Comparison of ENCODE assay signal across 9 mouse cellular contexts in genomic region chr15:100422476-100422875, GRCm38 (mm10). TPM values are rescaled to one million over a fixed set of nuclear protein-coding genes. Genes with fewer than 3 reads are reported as not detected.
DNase-seq lines count a peak whose midpoint lies in the region; ATAC-seq and TF ChIP-seq lines count a peak whose summit lies in the region.
"Had no signal": no experiment of that assay in that cellular context is flagged by ENCODE, and none has a peak within 500 bp of the region (broad histone marks: within the 10 kb centered on the region; RNA-seq: fewer than 3 reads in every experiment).

No protein-coding gene starts in this region.

- H3K4me1 ChIP-seq in kidney, embryonic 14.5 days (ENCODE audit: control insufficient read depth, insufficient read depth, low read length): peaks cover 46% of the 10 kb centered on the region
- H3K4me1 ChIP-seq in G1E (ENCODE audit: insufficient read depth, low read depth, low read length): peaks cover 54% of the 10 kb centered on the region
- H3K4me1 ChIP-seq in intestine, postnatal 0 days (replicated peaks; ENCODE audit: control insufficient read depth, insufficient read depth, low read length): no peaks in the 10 kb centered on the region
- H3K4me1 ChIP-seq in midbrain, embryonic 14.5 days (ENCODE audit: control insufficient read depth, insufficient read depth, low read length): peaks cover 21% of the 10 kb centered on the region

- ATAC-seq in kidney, embryonic 14.5 days (ENCODE audit: low FRiP score, low TSS enrichment): peak; percentile 58
- no peak for ATAC-seq in G1E (ENCODE audit: extremely low read depth, insufficient number of reproducible peaks, low FRiP score, poor library complexity, severe bottlenecking)
- peak; percentile 23 for ATAC-seq in intestine, postnatal 0 days
- peak; percentile 68 for ATAC-seq in midbrain, embryonic 14.5 days (ENCODE audit: low FRiP score, low TSS enrichment)

- H3K9ac ChIP-seq in kidney, embryonic 14.5 days (ENCODE audit: low read depth, low read length): peak overlapping the region; percentile 91
- H3K9ac ChIP-seq in intestine, postnatal 0 days (ENCODE audit: low read depth, low read length): peak overlapping the region; percentile 95
- H3K9ac ChIP-seq in midbrain, embryonic 14.5 days (replicated peaks; ENCODE audit: low read length): peak overlapping the region; percentile 88

- TF ChIP-seq CTCF in G1E (IDR thresholded peaks at IDR 0.05; ENCODE audit: low read depth, low read length): no peak
- TF ChIP-seq CTCF in intestine, postnatal 0 days (IDR thresholded peaks at IDR 0.05; ENCODE audit: low read depth): no peak

- under 1% methylated on average over 43 of the region's 44 CpGs for WGBS in kidney, embryonic 14.5 days
- WGBS in intestine, postnatal 0 days: under 1% methylated on average over 33 of the region's 44 CpGs
- WGBS in midbrain, embryonic 14.5 days: under 1% methylated on average over 43 of the region's 44 CpGs

- peak overlapping the region; percentile 96 for H3K4me2 ChIP-seq in kidney, embryonic 14.5 days (replicated peaks; ENCODE audit: low read depth, low read length)
- peak overlapping the region; percentile 83 for H3K4me2 ChIP-seq in intestine, postnatal 0 days (replicated peaks; ENCODE audit: low read depth)
- H3K4me2 ChIP-seq in midbrain, embryonic 14.5 days (ENCODE audit: low read length): peak overlapping the region; percentile 92

- H3K27me3 ChIP-seq in kidney, embryonic 14.5 days (ENCODE audit: control insufficient read depth, insufficient read depth, low read length): 0 out of 2 replicates have a peak, but pooled peaks cover 6% of the 10 kb centered on the region
- no peaks in the 10 kb centered on the region for H3K27me3 ChIP-seq in G1E (ENCODE audit: insufficient read depth, low read length)
- H3K27me3 ChIP-seq in intestine, postnatal 0 days (replicated peaks; ENCODE audit: control insufficient read depth, insufficient read depth, low read length): no peaks in the 10 kb centered on the region
- H3K27me3 ChIP-seq in midbrain, embryonic 14.5 days (ENCODE audit: control insufficient read depth, insufficient read depth, low read length): peaks cover 22% of the 10 kb centered on the region

- H3K36me3 ChIP-seq in kidney, embryonic 14.5 days (ENCODE audit: control insufficient read depth, insufficient read depth, low read length): no peaks in the 10 kb centered on the region
- peaks cover 20% of the 10 kb centered on the region for H3K36me3 ChIP-seq in G1E (replicated peaks)
- H3K36me3 ChIP-seq in intestine, postnatal 0 days (ENCODE audit: control insufficient read depth, insufficient read depth): no peaks in the 10 kb centered on the region
- no peaks in the 10 kb centered on the region for H3K36me3 ChIP-seq in midbrain, embryonic 14.5 days (ENCODE audit: control insufficient read depth, insufficient read depth, low read length)

- H3K27ac ChIP-seq in kidney, embryonic 14.5 days (ENCODE audit: low read depth, low read length): peak overlapping the region; percentile 49
- peak overlapping the region; percentile 91 for H3K27ac ChIP-seq in intestine, postnatal 0 days (ENCODE audit: low read depth, low read length)
- peak overlapping the region; percentile 55 for H3K27ac ChIP-seq in midbrain, embryonic 14.5 days (replicated peaks; ENCODE audit: low read depth, low read length)

- peak overlapping the region; percentile 94 for H3K4me3 ChIP-seq in kidney, embryonic 14.5 days (ENCODE audit: low read length)
- H3K4me3 ChIP-seq in G1E (ENCODE audit: low read depth, low read length): peak overlapping the region; percentile 94
- peak overlapping the region; percentile 85 for H3K4me3 ChIP-seq in intestine, postnatal 0 days (ENCODE audit: low read depth, low read length)
- peak overlapping the region; percentile 97 for H3K4me3 ChIP-seq in midbrain, embryonic 14.5 days (replicated peaks; ENCODE audit: low read depth, low read length)

- DNase-seq in kidney, adult 18-20 months: no peak
- DNase-seq in G1E (ENCODE audit: low spot score): no peak
- DNase-seq in embryo, embryonic 11 days: peak; percentile 65
- DNase-seq in midbrain, embryonic 14.5 days: peak; percentile 61
- DNase-seq in layer of hippocampus, adult 9-11 months: no peak
- no peak for DNase-seq in thymus, postnatal 25 days

- no peaks in the 10 kb centered on the region for H3K9me3 ChIP-seq in kidney, embryonic 14.5 days (ENCODE audit: control insufficient read depth, low read length)
- H3K9me3 ChIP-seq in G1E (replicated peaks): no peaks in the 10 kb centered on the region
- H3K9me3 ChIP-seq in intestine, postnatal 0 days (ENCODE audit: control insufficient read depth): no peaks in the 10 kb centered on the region
- no peaks in the 10 kb centered on the region for H3K9me3 ChIP-seq in midbrain, embryonic 14.5 days (ENCODE audit: control insufficient read depth, low read length)

RNA-seq across cellular contexts. Expression of gene Gm5475, which starts 0.5 kb away (rescaled TPM):
- polyA plus RNA-seq in kidney, embryonic 14.5 days (2014; fragmentation: Nextera tagmentation; extraction: Ambion mirVana): 0.14 TPM in 1 of 2 replicates, not detected in the other
- not detected in 2 replicates for total RNA-seq in G1E (2014; fragmentation: Nextera tagmentation)
- total RNA-seq in G1E (2017): 0.05 and 0.17 TPM in 2 replicates
- polyA plus RNA-seq in G1E (2012): not detected in 2 replicates
- polyA plus RNA-seq in intestine, postnatal 0 days (2015; fragmentation: Nextera tagmentation; extraction: Ambion mirVana): 0.77 and 1.0 TPM in 2 replicates
- not detected in 2 replicates for polyA plus RNA-seq in midbrain, embryonic 14.5 days (2014; fragmentation: Nextera tagmentation; extraction: Ambion mirVana)
- total RNA-seq: common myeloid progenitor, adult 5-6 weeks had no signal

RNA-seq across cellular contexts. Expression of gene Slc11a2, which starts 2.4 kb away (rescaled TPM):
- 16.4 and 22.6 TPM in 2 replicates for polyA plus RNA-seq in kidney, embryonic 14.5 days (2014; fragmentation: Nextera tagmentation; extraction: Ambion mirVana)
- total RNA-seq in G1E (2014; fragmentation: Nextera tagmentation) (66.1 and 95.4 TPM in 2 replicates), G1E (2017) (34.6 and 35.7 TPM in 2 replicates)
- polyA plus RNA-seq in G1E (2012): 4.5 and 5.4 TPM in 2 replicates
- polyA plus RNA-seq in intestine, postnatal 0 days (2015; fragmentation: Nextera tagmentation; extraction: Ambion mirVana): 44.7 and 49.0 TPM in 2 replicates
- polyA plus RNA-seq in midbrain, embryonic 14.5 days (2014; fragmentation: Nextera tagmentation; extraction: Ambion mirVana): 18.5 and 21.6 TPM in 2 replicates

RNA-seq across cellular contexts. Expression of gene Letmd1, which starts 46.3 kb away (rescaled TPM):
- 19.2 and 25.4 TPM in 2 replicates for polyA plus RNA-seq in kidney, embryonic 14.5 days (2014; fragmentation: Nextera tagmentation; extraction: Ambion mirVana)
- total RNA-seq in G1E (2014; fragmentation: Nextera tagmentation) (55.0 and 55.7 TPM in 2 replicates), G1E (2017) (28.4 and 32.8 TPM in 2 replicates)
- 54.5 and 60.8 TPM in 2 replicates for polyA plus RNA-seq in G1E (2012)
- polyA plus RNA-seq in intestine, postnatal 0 days (2015; fragmentation: Nextera tagmentation; extraction: Ambion mirVana): 10.6 and 11.5 TPM in 2 replicates
- 44.8 and 51.9 TPM in 2 replicates for polyA plus RNA-seq in midbrain, embryonic 14.5 days (2014; fragmentation: Nextera tagmentation; extraction: Ambion mirVana)

RNA-seq across cellular contexts. Expression of gene Higd1c, which starts 58.1 kb away (rescaled TPM):
- 0.77 TPM in 1 of 2 replicates, not detected in the other for polyA plus RNA-seq in kidney, embryonic 14.5 days (2014; fragmentation: Nextera tagmentation; extraction: Ambion mirVana)
- total RNA-seq in G1E (2014; fragmentation: Nextera tagmentation) (not detected in 2 replicates), G1E (2017) (not detected in 2 replicates)
- polyA plus RNA-seq in G1E (2012): not detected in 2 replicates
- polyA plus RNA-seq in intestine, postnatal 0 days (2015; fragmentation: Nextera tagmentation; extraction: Ambion mirVana): not detected in 2 replicates
- not detected in 2 replicates for polyA plus RNA-seq in midbrain, embryonic 14.5 days (2014; fragmentation: Nextera tagmentation; extraction: Ambion mirVana)
- total RNA-seq: common myeloid progenitor, adult 5-6 weeks had no signal

Comparison
In these comparisons a context has a peak if more than half of its experiments do, and no peak if none do; other contexts are left out.
1. DNase-seq: peak in embryo, embryonic 11 days (single experiment) and midbrain, embryonic 14.5 days (single experiment); none in kidney, adult 18-20 months (single experiment), G1E (single experiment), layer of hippocampus, adult 9-11 months (single experiment) and thymus, postnatal 25 days (single experiment).
2. Peak in every context shown above with its lines, with median percentiles within 50 percentile points of each other: H3K27ac ChIP-seq, H3K4me2 ChIP-seq, H3K4me3 ChIP-seq and H3K9ac ChIP-seq.